Mouse (Mus musculus): ENCODE measurements around the gene Ublcp1. TPM values are rescaled to one million over a fixed set of nuclear protein-coding genes. Genes with fewer than 3 reads are reported as not detected.

Gene Ublcp1
- polyA plus RNA-seq, 1 experiment from 2014 or later: 61.7 TPM

- Histone ChIP-seq H3K9me3 (replicated peaks) (no peaks in the 10 kb centered on the region), H3K27ac (replicated peaks) (no peak overlapping the region), H3K9ac (replicated peaks) (no peak overlapping the region), H3K4me1 (no peaks in the 10 kb centered on the region), H3K4me2 (no peak overlapping the region), H3K4me3 (replicated peaks) (no peak overlapping the region), H3K27me3 (replicated peaks) (no peaks in the 10 kb centered on the region), H3K36me3 (no peaks in the 10 kb centered on the region)
- no peak for ATAC-seq (ENCODE audit: low FRiP score)
- whole genome bisulfite sequencing: 89% methylated on average over 3 of the region's 3 CpGs
Observed at GRCm38 (mm10) chr11:44430036-44430435, 40.3 kb downstream of the Ublcp1 start.

GRCm38 (mm10) chr11:44427951-44428350, 42.3 kb downstream of the Ublcp1 start:
- Histone ChIP-seq H3K36me3 (no peaks in the 10 kb centered on the region), H3K9me3 (replicated peaks) (no peaks in the 10 kb centered on the region), H3K27me3 (replicated peaks) (no peaks in the 10 kb centered on the region), H3K27ac (replicated peaks) (no peak overlapping the region), H3K4me3 (replicated peaks) (no peak overlapping the region), H3K4me2 (no peak overlapping the region), H3K4me1 (peaks cover 15% of the 10 kb centered on the region), H3K9ac (replicated peaks) (no peak overlapping the region)
- 79% methylated on average over 2 of the region's 2 CpGs for WGBS
- no peak for ATAC-seq (ENCODE audit: low FRiP score)

- no peak overlapping the region for H3K4me2 ChIP-seq
- no peak for ATAC-seq (ENCODE audit: low FRiP score)
- no peaks in the 10 kb centered on the region for H3K27me3 ChIP-seq (replicated peaks)
- H3K9ac ChIP-seq (replicated peaks): no peak overlapping the region
- no peaks in the 10 kb centered on the region for H3K9me3 ChIP-seq (replicated peaks)
- H3K4me3 ChIP-seq (replicated peaks): no peak overlapping the region
- H3K36me3 ChIP-seq: no peaks in the 10 kb centered on the region
- 80% methylated on average over 6 of the region's 6 CpGs for WGBS
- H3K4me1 ChIP-seq: peaks cover 19% of the 10 kb centered on the region
- no peak overlapping the region for H3K27ac ChIP-seq (replicated peaks)
Observed at GRCm38 (mm10) chr11:44425626-44426025, 44.7 kb downstream of the Ublcp1 start.

- Histone ChIP-seq H3K4me1 (peaks cover 19% of the 10 kb centered on the region), H3K9me3 (replicated peaks) (no peaks in the 10 kb centered on the region), H3K4me2 (no peak overlapping the region), H3K27ac (replicated peaks) (no peak overlapping the region), H3K4me3 (replicated peaks) (no peak overlapping the region), H3K27me3 (replicated peaks) (no peaks in the 10 kb centered on the region), H3K9ac (replicated peaks) (no peak overlapping the region), H3K36me3 (no peaks in the 10 kb centered on the region)
- 60% methylated on average over 8 of the region's 8 CpGs for WGBS
- no peak for ATAC-seq (ENCODE audit: low FRiP score)
Observed at GRCm38 (mm10) chr11:44425006-44425405, 45.3 kb downstream of the Ublcp1 start.

GRCm38 (mm10) chr11:44423955-44424354, 46.3 kb downstream of the Ublcp1 start:
- Histone ChIP-seq H3K27me3 (replicated peaks) (no peaks in the 10 kb centered on the region), H3K36me3 (no peaks in the 10 kb centered on the region), H3K4me1 (peaks cover 19% of the 10 kb centered on the region), H3K9ac (replicated peaks) (no peak overlapping the region), H3K9me3 (replicated peaks) (no peaks in the 10 kb centered on the region), H3K4me2 (no peak overlapping the region), H3K4me3 (replicated peaks) (no peak overlapping the region), H3K27ac (replicated peaks) (peak overlapping the region; percentile 70)
- peak; percentile 65; the same call in 1 of the 2 replicates for ATAC-seq (ENCODE audit: low FRiP score)
- WGBS: 46% methylated on average over 5 of the region's 5 CpGs

GRCm38 (mm10) chr11:44423261-44423660, 47.0 kb downstream of the Ublcp1 start:
- Histone ChIP-seq H3K27me3 (replicated peaks) (no peaks in the 10 kb centered on the region), H3K4me3 (replicated peaks) (no peak overlapping the region), H3K9ac (replicated peaks) (no peak overlapping the region), H3K36me3 (no peaks in the 10 kb centered on the region), H3K27ac (replicated peaks) (peak overlapping the region; percentile 70), H3K9me3 (replicated peaks) (no peaks in the 10 kb centered on the region), H3K4me1 (peaks cover 19% of the 10 kb centered on the region), H3K4me2 (no peak overlapping the region)
- WGBS: 58% methylated on average over 6 of the region's 6 CpGs
- no peak for ATAC-seq (ENCODE audit: low FRiP score)

GRCm38 (mm10) chr11:44422337-44423111, 47.8 kb downstream of the Ublcp1 start:
- ATAC-seq (ENCODE audit: low FRiP score): no peak
- H3K27ac ChIP-seq (replicated peaks): 0 out of 2 replicates have a peak overlapping the region, but pooled peaks have one; percentile 70
- WGBS: 75% methylated on average over 10 of the region's 10 CpGs

GRCm38 (mm10) chr11:44417403-44417802, 52.9 kb downstream of the Ublcp1 start:
- Histone ChIP-seq H3K36me3 (no peaks in the 10 kb centered on the region), H3K27ac (replicated peaks) (no peak overlapping the region), H3K4me3 (replicated peaks) (no peak overlapping the region), H3K27me3 (replicated peaks) (no peaks in the 10 kb centered on the region), H3K9ac (replicated peaks) (no peak overlapping the region), H3K9me3 (replicated peaks) (no peaks in the 10 kb centered on the region), H3K4me2 (no peak overlapping the region), H3K4me1 (no peaks in the 10 kb centered on the region)
- no peak for ATAC-seq (ENCODE audit: low FRiP score)
- 82% methylated on average over 1 of the region's 1 CpGs for WGBS

More at GRCm38 (mm10) chr11:44422337-44423111, 47.8 kb downstream of the Ublcp1 start:
- H3K4me2 ChIP-seq: no peak overlapping the region
- no peaks in the 10 kb centered on the region for H3K36me3 ChIP-seq
- H3K4me1 ChIP-seq: peaks cover 19% of the 10 kb centered on the region
- no peaks in the 10 kb centered on the region for H3K9me3 ChIP-seq (replicated peaks)
- no peak overlapping the region for H3K4me3 ChIP-seq (replicated peaks)
- no peaks in the 10 kb centered on the region for H3K27me3 ChIP-seq (replicated peaks)
- H3K9ac ChIP-seq (replicated peaks): no peak overlapping the region

GRCm38 (mm10) chr11:44414605-44415004, 55.7 kb downstream of the Ublcp1 start:
- Histone ChIP-seq H3K27me3 (replicated peaks) (no peaks in the 10 kb centered on the region), H3K27ac (replicated peaks) (no peak overlapping the region), H3K4me2 (no peak overlapping the region), H3K36me3 (no peaks in the 10 kb centered on the region), H3K4me1 (no peaks in the 10 kb centered on the region), H3K4me3 (replicated peaks) (no peak overlapping the region), H3K9me3 (replicated peaks) (no peaks in the 10 kb centered on the region), H3K9ac (replicated peaks) (no peak overlapping the region)
- no peak for ATAC-seq (ENCODE audit: low FRiP score)
- WGBS: 89% methylated on average over 3 of the region's 3 CpGs

GRCm38 (mm10) chr11:44413371-44413770, 56.9 kb downstream of the Ublcp1 start:
- Histone ChIP-seq H3K9me3 (replicated peaks) (no peaks in the 10 kb centered on the region), H3K4me2 (no peak overlapping the region), H3K27me3 (replicated peaks) (no peaks in the 10 kb centered on the region), H3K4me3 (replicated peaks) (no peak overlapping the region), H3K36me3 (no peaks in the 10 kb centered on the region), H3K9ac (replicated peaks) (no peak overlapping the region), H3K27ac (replicated peaks) (no peak overlapping the region), H3K4me1 (0 out of 2 replicates have a peak, but pooled peaks cover 5% of the 10 kb centered on the region)
- 74% methylated on average over 3 of the region's 3 CpGs for WGBS
- no peak for ATAC-seq (ENCODE audit: low FRiP score)

GRCm38 (mm10) chr11:44412276-44412675, 58.0 kb downstream of the Ublcp1 start:
- H3K36me3 ChIP-seq: no peaks in the 10 kb centered on the region
- WGBS: 84% methylated on average over 8 of the region's 8 CpGs
- H3K9me3 ChIP-seq (replicated peaks): no peaks in the 10 kb centered on the region
- H3K27me3 ChIP-seq (replicated peaks): no peaks in the 10 kb centered on the region
- H3K27ac ChIP-seq (replicated peaks): no peak overlapping the region
- 0 out of 2 replicates have a peak, but pooled peaks cover 5% of the 10 kb centered on the region for H3K4me1 ChIP-seq
- H3K4me2 ChIP-seq: no peak overlapping the region
- no peak for ATAC-seq (ENCODE audit: low FRiP score)
- no peak overlapping the region for H3K4me3 ChIP-seq (replicated peaks)
- H3K9ac ChIP-seq (replicated peaks): no peak overlapping the region

GRCm38 (mm10) chr11:44410413-44410812, 59.9 kb downstream of the Ublcp1 start:
- Histone ChIP-seq H3K4me3 (replicated peaks) (no peak overlapping the region), H3K4me1 (0 out of 2 replicates have a peak, but pooled peaks cover 5% of the 10 kb centered on the region), H3K36me3 (no peaks in the 10 kb centered on the region), H3K27me3 (replicated peaks) (no peaks in the 10 kb centered on the region), H3K27ac (replicated peaks) (no peak overlapping the region), H3K4me2 (no peak overlapping the region), H3K9ac (replicated peaks) (no peak overlapping the region), H3K9me3 (replicated peaks) (no peaks in the 10 kb centered on the region)
- ATAC-seq (ENCODE audit: low FRiP score): no peak
- WGBS: 72% methylated on average over 3 of the region's 3 CpGs

Measured in neural tube, embryonic 15.5 days (tissue).